Mouse (Mus musculus): ENCODE data around the gene Mki67.

DNA sequence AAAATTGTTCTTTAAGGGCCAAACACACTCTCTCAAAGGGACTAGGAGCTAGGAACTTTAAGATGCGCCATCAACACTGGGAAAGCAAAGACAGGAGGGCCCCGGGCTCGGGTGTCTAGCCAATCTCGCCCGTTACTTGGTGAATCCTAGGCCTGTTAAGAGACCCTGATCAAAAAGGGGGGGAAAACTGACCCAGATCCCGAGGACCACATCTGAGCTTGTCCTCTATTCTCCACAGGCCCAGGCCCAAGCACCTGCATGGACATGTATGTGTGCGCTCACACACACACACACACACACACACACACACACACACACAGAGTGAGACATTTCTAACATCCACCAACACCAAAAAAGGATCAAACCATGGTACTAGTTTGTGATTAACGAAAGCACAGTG, 2.8 kb downstream of the Mki67 start:
- TF ChIP-seq ZC3H11A (IDR thresholded peaks at IDR 0.05; ENCODE audit: borderline replicate concordance, low read depth, low read length) = no peak
- TF ChIP-seq HCFC1 (IDR thresholded peaks at IDR 0.05; ENCODE audit: borderline replicate concordance, insufficient read depth, low read length) = no peak
